Mouse (Mus musculus) heart, adult 8-10 months (tissue): ENCODE data around the gene Gm14401. TPM values are rescaled to one million over a fixed set of nuclear protein-coding genes. Genes with fewer than 3 reads are reported as not detected.
"Not testable (repeated sequence)": the region's sequence is repeated elsewhere in the genome, so short reads cannot be mapped to it uniquely, and the experiment has no call there.

Source experiments
- DNase-seq: peaks from one replicate; pipeline ENCODE4 v3.0.0; 2022; ENCODE audit warnings: low spot score
- total RNA-seq, 4 experiments: library from RNA; stranded (reverse); gene quantifications; 2 replicates each; pipeline ENCODE4 v1.2.4; 2022

Gene Gm14401
- under 1 TPM; 0.29 to 0.72 (median 0.59) TPM for total RNA-seq

- not testable (repeated sequence) for DNase-seq
Observed at GRCm38 (mm10) chr2:177073432-177074423, at the start of gene Gm14401. Gene Gm14401 (plus strand): TSS chr2:177074320.

- DNase-seq = not testable (repeated sequence)
Observed at GRCm38 (mm10) chr2:177072807-177073206, 1.3 kb upstream of the Gm14401 start.

- DNase-seq = not testable (repeated sequence)
Observed at GRCm38 (mm10) chr2:177075015-177075414, 895 bp downstream of the Gm14401 start.

GRCm38 (mm10) chr2:177079866-177080265 lies 5.7 kb downstream of the Gm14401 start:
- not testable (repeated sequence) for DNase-seq

DNA sequence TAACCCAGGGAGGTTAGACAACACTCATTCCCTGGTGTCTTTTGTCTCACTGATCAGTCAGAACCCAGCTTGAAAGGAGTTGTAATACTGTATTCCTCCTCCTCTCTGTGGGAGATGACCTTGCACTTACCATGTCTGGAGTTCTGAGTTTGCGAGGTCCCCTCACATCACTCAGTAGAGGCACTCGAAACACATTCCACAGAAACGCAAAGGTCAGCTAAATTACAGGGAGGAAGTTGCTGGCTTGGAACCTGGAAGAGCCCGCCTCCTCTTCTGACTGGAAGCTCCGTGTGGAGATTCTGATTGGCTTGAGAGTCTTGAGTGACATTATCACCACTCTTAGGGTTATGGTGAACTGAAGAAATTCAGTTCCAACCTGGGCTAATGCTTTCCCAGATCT lies 35.0 kb downstream of the Gm14401 start:
- DNase-seq = not testable (repeated sequence)

GRCm38 (mm10) chr2:177129097-177129496 lies 55.0 kb downstream of the Gm14401 start:
- not testable (repeated sequence) for DNase-seq

Other genes with a start within 250 kb of the Gm14401 start
- not detected for gene Gm14408, start 243.2 kb upstream of the Gm14401 start, total RNA-seq
- 1 to 10 TPM; 3.0 to 6.0 (median 4.2) TPM for gene Gm14296, start 146.5 kb upstream of the Gm14401 start, total RNA-seq
- 10 to 100 TPM; 49.1 to 67.6 (median 55.6) TPM for gene Gm14419, start 73.4 kb upstream of the Gm14401 start, total RNA-seq
- 10 to 100 TPM; 23.8 to 44.6 (median 26.9) TPM for gene Gm14410, start 132.1 kb downstream of the Gm14401 start, total RNA-seq
- gene Gm14409, start 192.7 kb downstream of the Gm14401 start, total RNA-seq = 1 to 10 TPM in 3 of 4 experiments, under 1 TPM in 1; 0.89 to 2.1 (median 1.7) TPM
- 1 to 10 TPM; 1.3 to 1.9 (median 1.5) TPM for gene Gm14412, start 250.0 kb downstream of the Gm14401 start, total RNA-seq